Mouse (Mus musculus) heart, postnatal 36 days (tissue): ENCODE measurements around the gene Tsc22d1. TPM values are rescaled to one million over a fixed set of nuclear protein-coding genes. Genes with fewer than 3 reads are reported as not detected.

Experiments used
- DNase-seq, 2 experiments: peaks; one replicate each; pipeline ENCODE4 v3.0.0; 2021 to 2022
- intact Hi-C: fragments of 180-260 bp; cut with DNase I; formaldehyde crosslinking; loops from one replicate; pipeline ENCODE4 v1.15.1; 2025
- total RNA-seq, 2 experiments: library from RNA; stranded (reverse); gene quantifications; 2 replicates each; pipeline ENCODE4 v1.2.3; 2021

Tsc22d1 gene
- total RNA-seq, 2 experiments from 2014 or later: 385 to 457 TPM

GRCm38 (mm10) chr14:76540005-76540670 is 125.4 kb downstream of the Tsc22d1 start:
- DNase-seq: no peak
- intact Hi-C loops: no loop called here

GRCm38 (mm10) chr14:76541341-76541740 is 126.6 kb downstream of the Tsc22d1 start:
- intact Hi-C loops: no loop called here
- DNase-seq: no peak

DNA sequence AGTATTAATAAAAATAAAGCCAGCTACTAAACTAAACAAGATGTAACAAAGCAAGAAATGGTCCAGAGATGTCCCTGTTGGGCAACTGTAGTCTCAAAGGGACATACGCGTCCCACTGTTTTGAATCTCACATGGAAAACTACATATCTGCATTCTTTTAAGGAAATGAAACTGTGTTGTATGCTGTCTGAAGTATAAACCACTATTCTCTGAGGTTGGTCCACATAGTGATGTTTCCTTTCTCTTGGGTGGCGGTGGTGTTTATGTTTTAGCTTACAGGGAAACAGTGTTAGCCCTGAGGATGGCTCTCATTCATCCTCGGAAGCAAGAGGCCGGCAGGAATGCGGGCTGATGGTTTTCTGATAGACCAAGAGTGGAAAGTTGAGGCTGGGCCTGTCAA is 129.4 kb downstream of the Tsc22d1 start:
- intact Hi-C loops: no loop called here

DNA sequence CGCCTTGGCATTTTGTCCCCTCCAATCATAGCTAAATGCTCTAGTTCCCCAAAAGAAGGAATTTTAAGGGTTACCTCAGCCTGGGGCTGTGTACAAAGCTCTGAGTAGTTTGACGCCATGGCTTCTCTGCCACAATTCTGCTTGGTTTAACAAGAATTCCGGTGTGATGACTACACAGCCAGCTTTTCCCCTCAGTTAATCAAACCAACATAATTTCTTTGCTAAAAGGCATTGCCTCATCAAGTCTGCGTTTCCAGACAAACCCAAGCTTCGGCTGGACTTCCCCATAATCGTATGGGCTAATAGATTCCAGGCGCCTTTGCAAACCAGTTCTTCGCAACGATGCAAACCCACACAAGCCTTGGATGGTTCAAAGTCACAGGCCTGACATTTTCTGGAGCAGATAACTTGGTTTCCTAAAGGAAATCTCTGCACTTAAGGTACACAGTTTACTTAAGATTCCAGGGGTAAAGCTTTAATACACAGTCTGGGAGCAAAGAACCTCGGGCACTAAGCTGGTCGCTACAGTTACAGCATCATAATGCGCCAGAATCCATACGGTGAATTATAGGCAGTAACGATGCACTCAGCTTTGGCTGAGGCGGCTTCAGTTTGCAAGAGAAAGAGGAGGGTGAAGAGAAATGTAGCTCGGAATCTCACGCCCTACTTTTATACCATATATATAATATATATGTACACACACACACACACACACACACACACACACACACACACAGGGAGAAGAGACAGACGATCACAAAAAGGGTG is 140.7 kb downstream of the Tsc22d1 start:
- DNase-seq: no peak
- intact Hi-C loops: loop anchor here (5.0 kb wide), 1 partner anchor 107 kb away; no protein-coding TSS in a partner anchor

More for the DNA sequence above, 129.4 kb downstream of the Tsc22d1 start:
- DNase-seq: no peak

- intact Hi-C loops: loop anchor here (5.0 kb wide), 1 partner anchor 106 kb away; no protein-coding TSS in a partner anchor
- DNase-seq: peak; percentile 63 to 77
These were observed 141.5 kb downstream of the Tsc22d1 start for GRCm38 (mm10) chr14:76556031-76556851.

- no peak for DNase-seq
- intact Hi-C loops: loop anchor here (5.0 kb wide), 1 partner anchor 105 kb away; no protein-coding TSS in a partner anchor
These were observed 142.1 kb downstream of the Tsc22d1 start, which contains the start of gene Serp2 for GRCm38 (mm10) chr14:76556852-76557208. Gene Serp2 (minus strand): TSS chr14:76556889.

Other genes with a start within 250 kb of the Tsc22d1 start
- gene Serp2, start 141.9 kb downstream of the Tsc22d1 start, total RNA-seq: under 1 TPM; 0.64 to 0.92 TPM